Mouse (Mus musculus) adrenal gland, postnatal 25 days (tissue): Measurements from ENCODE around the gene Unc79. TPM values are rescaled to one million over a fixed set of nuclear protein-coding genes. Genes with fewer than 3 reads are reported as not detected.

ENCODE experiments used
- DNase-seq: peaks from one replicate; pipeline ENCODE4 v3.0.0; 2021; ENCODE audit warnings: mixed read lengths
- long read RNA-seq: library from polyadenylated mRNA; stranded (forward); transcript quantifications from one replicate; pipeline ENCODE4 v2.0.0, GENCODE M21; 2021
- total RNA-seq: library from RNA; stranded (reverse); gene quantifications from 2 replicates; pipeline ENCODE4 v1.2.3, GENCODE M21; 2021

Unc79 gene
- total RNA-seq = 9.0 and 11.2 TPM in 2 replicates
- long read RNA-seq, partial matches to known transcripts = 1 of 2 reads
- long read RNA-seq, other reads (novel, unspliced or antisense) = 1 of 2 reads

GRCm38 (mm10) chr12:102948778-102949394 is at the start of gene Unc79:
Gene Unc79, plus strand, starts transcription at chr12:102948859.
- peak; percentile 72 for DNase-seq

DNA sequence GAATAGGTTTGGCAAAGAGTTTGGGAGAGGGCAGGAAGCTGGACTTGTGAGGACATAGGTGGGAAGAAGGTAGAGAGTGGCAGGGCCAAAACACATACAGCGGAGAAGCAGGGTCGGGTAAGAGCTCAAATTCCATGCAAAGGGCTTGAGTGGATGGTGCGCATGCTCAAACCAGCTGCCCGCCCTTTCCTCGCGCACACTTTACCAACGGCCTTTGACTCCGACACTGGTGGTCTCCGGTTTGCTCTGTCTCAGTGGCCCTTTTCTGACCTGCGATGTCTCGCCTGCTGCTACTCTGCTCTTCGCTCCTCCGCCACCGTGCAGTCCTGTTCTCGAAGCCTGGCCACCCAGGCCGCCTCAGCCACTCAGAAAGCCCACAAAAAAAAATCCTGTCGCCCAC is 49.6 kb upstream of the Unc79 start, which contains the start of gene Cox8c:
TSS of gene Cox8c (plus strand) at position 226 of the 400 bp plus-strand sequence.
- no peak for DNase-seq

DNA sequence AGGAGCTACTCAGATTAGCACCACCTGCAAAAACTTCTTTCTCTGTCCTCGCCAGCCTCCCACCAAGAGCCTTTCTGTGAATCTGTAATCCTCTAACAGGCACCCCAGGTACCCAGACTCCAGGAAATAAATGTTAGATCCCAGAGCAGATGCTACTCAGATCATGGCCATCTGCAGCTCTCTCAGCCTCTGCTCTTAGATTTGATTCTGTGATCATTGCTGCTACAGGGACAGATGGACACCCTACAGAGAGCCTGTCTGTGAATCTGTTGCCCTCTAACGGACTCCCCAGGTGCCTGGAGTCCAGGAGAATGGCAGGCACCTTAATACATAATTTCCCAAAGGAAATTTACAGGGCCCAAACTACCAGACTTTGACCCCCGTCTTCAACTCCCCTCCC is 40.5 kb upstream of the Unc79 start:
- no peak for DNase-seq

DNA sequence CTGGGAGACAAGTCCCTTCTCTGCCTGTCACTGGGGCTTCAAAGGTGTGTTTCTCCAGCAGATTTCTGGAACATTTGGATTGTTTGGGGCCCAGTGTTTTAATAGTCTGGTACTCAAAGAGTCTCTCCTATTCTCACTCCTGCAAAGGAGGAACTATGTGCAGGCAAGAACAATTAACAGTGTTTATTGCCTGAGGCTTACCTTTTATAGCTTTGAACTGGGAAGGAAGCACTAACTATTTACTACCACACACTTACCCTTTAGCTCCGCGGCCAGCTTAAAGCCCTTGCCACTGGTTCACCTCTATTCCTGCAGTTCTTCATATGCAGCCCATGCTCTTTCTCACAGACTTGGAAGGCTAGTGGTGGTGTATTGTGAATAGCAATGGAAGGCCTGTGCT is 32.6 kb upstream of the Unc79 start:
- no peak for DNase-seq

GRCm38 (mm10) chr12:102929764-102930163 is 18.9 kb upstream of the Unc79 start:
- DNase-seq = no peak

GRCm38 (mm10) chr12:102930335-102930734 is 18.3 kb upstream of the Unc79 start:
- DNase-seq = no peak

DNA sequence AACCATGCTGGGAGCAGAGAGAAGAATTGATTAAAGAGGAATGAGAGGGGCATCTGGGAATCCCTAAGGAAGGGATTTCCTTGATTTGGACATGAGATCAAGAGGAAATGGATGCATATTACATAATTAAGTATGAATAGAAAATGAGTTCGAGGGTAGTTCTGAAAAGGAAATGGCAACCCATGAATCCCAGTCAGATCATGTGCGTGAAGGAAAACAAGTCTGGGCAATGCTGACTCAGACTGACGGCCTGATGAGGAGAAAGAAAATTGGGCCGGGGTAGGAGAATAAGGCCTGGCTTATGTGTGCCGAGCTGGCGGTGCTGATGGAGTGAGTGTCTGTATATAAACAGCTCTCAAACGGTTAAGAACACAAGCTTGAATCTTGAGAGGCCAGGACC is 17.9 kb upstream of the Unc79 start:
- no peak for DNase-seq

DNA sequence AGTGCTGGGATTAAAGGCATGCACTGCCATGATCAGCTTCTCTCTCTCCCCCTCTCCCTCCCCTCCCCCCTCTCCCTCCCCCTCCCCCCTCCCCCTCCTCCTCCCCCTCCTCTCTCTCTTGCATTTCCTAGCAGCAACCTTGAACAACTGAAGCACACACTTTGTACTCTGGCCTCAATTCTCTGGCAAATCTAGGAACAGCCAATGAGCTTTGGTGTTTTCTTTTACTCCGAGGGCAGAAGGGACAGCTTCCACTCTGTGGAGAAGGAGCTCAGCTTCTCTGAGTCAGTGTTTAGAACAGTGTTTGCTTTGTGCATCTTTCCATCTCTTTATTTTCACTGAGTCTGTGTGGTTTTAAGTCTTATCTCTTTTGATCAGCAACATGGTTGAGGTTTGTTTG is 12.8 kb upstream of the Unc79 start:
- DNase-seq = no peak

DNA sequence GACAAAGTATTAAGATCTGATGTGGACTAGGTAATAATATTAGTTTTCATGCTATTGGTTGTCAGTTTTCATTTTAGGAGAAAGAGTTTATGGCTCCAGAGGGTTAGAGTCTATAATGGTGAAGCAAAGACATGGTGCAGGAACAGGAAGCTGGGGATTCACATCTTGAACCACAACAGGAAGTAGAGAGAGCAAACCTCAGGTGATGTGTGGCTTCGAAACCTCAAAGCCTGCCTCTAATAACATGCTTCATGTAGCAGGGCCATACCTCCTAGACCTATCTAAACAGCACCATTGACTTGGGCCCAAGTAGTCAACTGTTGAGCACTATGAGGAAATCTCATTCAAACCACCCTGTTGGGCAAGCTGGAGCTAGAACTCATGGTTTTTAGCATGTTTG is 3.1 kb upstream of the Unc79 start:
- DNase-seq = no peak

DNA sequence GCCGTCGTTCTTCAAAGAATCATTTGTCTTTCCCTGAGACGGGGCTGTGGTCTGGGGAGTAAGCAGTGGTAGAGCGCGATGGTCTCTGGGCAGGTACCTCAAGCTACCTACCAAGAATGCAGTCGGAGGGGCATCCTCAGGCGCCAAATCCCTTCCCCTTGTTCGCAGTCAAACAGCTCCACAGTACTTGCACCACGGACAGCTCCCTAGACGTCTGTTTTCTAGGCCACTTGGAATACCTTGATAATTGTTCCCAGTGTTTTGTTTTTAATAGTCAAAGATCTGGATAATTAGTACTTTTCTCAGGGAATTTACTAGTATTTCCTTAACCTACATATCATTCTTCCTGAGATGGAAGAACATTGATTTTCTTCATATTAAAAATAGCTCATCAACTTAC is 833 bp upstream of the Unc79 start:
- DNase-seq = no peak

- DNase-seq = peak; percentile 79
These were observed 943 bp downstream of the Unc79 start for GRCm38 (mm10) chr12:102949395-102950208.

- peak; percentile 20 for DNase-seq
These were observed 11.6 kb downstream of the Unc79 start for GRCm38 (mm10) chr12:102960051-102960775.

DNA sequence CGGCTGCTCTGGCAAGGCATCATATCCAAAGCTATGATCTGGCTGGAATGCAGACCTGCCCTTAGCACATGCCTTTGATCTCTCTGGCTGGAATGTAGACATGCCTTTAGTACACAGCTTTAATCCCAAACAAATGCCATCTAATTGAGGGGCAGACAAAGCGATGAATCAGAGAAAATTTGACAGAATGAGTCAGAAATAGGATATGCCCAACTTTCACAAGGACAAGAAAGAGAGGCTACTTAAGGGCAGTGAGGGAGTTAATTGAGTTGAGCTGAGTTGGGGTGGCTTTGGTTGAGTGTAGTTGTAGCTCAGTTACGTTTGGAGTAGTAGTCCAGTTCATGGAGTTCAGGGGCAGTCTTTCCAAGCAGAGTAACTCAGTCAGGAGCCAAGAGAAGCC is 12.4 kb downstream of the Unc79 start:
- no peak for DNase-seq

DNA sequence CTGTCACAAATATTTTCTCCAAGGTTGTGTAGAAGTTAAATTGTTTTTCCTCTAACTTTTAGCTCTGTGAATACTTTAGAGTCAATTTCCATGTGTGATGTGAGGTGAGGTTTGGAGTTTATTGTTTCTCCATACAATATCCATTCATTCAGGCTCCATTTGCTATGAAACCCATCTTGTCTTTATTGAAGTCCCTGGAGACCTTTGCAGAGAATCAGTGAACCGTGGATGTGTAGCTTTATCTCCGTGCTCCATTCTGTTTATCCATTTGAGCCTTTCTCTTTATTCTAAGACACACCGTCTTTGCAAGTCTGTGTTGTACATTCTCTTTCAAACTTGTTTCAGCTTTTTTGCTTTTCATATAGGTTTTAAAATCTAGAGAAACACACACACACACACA is 15.8 kb downstream of the Unc79 start:
- DNase-seq = no peak

GRCm38 (mm10) chr12:102980584-102980983 is 31.9 kb downstream of the Unc79 start:
- no peak for DNase-seq

GRCm38 (mm10) chr12:102981543-102981942 is 32.9 kb downstream of the Unc79 start:
- DNase-seq = no peak

- DNase-seq = peak; percentile 12
These were observed 36.7 kb downstream of the Unc79 start for GRCm38 (mm10) chr12:102985401-102985800.

DNA sequence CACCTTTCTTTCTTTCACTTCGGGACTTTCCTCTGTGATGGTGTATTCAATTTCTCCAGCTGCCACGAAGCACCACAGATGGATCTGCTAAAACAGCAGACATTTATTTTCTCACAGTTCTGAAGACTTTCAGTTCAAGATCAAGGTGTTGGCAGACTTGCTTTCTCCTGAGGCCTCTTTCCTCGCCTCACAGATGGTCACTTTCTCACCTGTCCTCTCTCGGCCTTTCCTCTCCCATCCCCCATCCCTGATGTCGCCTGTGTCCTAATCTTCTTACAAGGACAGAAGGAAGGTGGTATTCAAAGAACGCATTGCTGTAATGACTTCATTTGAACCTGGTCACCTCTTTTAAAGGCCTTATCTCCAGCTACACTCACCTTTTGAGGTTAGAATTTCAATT is 39.1 kb downstream of the Unc79 start:
- DNase-seq = no peak

DNA sequence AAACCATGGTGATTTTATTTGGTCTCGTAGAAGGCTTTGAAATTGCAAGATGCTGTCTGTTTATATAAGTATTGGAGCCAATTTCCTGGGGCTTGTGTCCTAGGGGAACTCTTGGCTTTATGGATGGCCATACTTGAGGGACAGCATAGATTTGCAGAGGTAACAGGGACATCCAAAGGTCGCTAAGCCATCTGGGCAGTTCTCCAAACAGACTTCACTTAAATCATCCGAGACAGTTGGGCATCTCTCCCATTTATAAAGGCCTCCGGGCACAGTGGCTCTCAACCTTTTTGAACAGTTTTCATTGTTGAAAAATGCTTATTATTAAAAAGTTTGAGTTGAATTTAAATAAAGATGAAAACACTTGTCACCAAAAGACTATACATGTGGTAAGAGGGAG is 59.8 kb downstream of the Unc79 start:
- peak; percentile 22 for DNase-seq

DNA sequence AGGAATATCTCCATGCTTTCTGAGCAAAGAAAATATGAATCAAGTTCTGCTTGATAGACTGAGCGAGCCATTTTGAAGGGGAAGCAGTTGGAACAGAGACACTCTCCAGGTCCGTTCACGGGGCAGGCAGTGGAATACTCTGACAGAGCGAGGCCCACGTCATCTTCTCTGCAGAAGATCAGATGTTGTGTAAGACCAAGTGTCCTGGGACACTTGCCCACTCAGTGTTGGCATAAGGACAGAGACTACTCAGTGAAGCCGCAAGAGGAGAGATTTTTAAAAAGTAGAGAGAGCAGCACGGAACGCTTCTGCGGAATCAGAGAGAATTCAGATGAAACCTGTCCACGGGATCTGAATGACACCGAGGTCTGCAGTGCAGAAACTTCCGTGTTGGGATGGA is 69.5 kb downstream of the Unc79 start:
- peak; percentile 48 for DNase-seq

DNA sequence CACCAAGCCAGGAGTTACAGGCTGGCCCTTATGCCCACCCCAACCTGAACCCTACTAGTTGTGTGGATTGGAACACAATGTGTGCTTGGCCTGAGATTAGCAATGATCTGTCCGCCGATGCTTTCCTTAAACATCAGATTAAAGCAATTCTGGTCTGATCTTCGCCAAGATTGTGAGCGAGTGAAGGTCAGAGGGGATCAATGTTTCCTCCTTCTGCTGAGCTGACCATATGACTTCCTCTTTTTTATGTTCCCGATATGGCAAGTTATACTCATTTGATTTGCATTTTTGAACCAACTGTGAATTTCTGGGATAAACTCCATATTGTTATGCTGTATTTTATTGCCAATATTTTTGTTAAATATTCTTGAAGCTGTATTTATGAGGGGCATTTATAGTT is 88.0 kb downstream of the Unc79 start:
- no peak for DNase-seq

GRCm38 (mm10) chr12:103039332-103039731 is 90.7 kb downstream of the Unc79 start:
- DNase-seq = no peak

GRCm38 (mm10) chr12:103040136-103040535 is 91.5 kb downstream of the Unc79 start:
- no peak for DNase-seq
